Mouse (Mus musculus) layer of hippocampus, postnatal 14 days (tissue): ENCODE measurements around the gene Stk4. TPM values are rescaled to one million over a fixed set of nuclear protein-coding genes. Genes with fewer than 3 reads are reported as not detected.

Experiments
- DNase-seq, 2 experiments: peaks; one replicate each; pipeline ENCODE4 v3.0.0; 2021 to 2022; ENCODE audit warnings: low spot score in 2 of 2, mixed read lengths in 1 of 2
- total RNA-seq, 2 experiments: library from RNA; stranded (reverse); gene quantifications; 2 replicates each; pipeline ENCODE4 v1.2.3; 2021

Stk4 gene
- total RNA-seq, 2 experiments from 2014 or later: 41.5 to 43.0 TPM

GRCm38 (mm10) chr2:164126533-164126955, 56.4 kb downstream of the Stk4 start:
- peak; percentile 55 to 83 for DNase-seq

GRCm38 (mm10) chr2:164127297-164127696, 57.2 kb downstream of the Stk4 start:
- no peak for DNase-seq

- DNase-seq: no peak
These were observed 58.7 kb downstream of the Stk4 start for GRCm38 (mm10) chr2:164128576-164129411.

GRCm38 (mm10) chr2:164131586-164131985, 61.5 kb downstream of the Stk4 start:
- DNase-seq: no peak

DNA sequence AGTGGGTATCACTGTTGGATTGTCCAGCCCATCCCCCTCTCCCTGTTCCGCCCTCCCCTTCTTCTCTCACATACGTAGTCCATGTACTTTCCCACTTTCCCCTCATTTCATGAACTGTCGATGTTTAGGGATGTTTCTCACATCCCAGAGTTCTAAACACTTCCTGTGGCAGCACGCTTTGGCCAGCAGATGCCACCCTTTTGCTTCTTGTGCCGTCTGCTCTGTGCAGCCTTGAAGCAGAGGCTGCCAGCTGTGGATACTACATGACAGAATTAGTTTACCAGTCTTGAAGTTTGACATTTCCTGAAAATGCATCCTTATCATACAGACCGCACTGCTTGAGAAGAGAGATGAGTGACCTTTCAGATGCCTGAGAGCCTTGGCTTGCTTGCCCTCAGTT, 64.4 kb downstream of the Stk4 start:
- peak in 1 of 2 experiments; percentile 40 for DNase-seq

GRCm38 (mm10) chr2:164135367-164135766, 65.2 kb downstream of the Stk4 start:
- no peak for DNase-seq

GRCm38 (mm10) chr2:164136393-164136792, 66.3 kb downstream of the Stk4 start:
- no peak for DNase-seq

GRCm38 (mm10) chr2:164137754-164138153, 67.6 kb downstream of the Stk4 start:
- peak in 1 of 2 experiments; percentile 27 for DNase-seq

GRCm38 (mm10) chr2:164142021-164142420, 71.9 kb downstream of the Stk4 start:
- peak; percentile 23 to 50 for DNase-seq

- DNase-seq: no peak
These were observed 73.9 kb downstream of the Stk4 start for GRCm38 (mm10) chr2:164144025-164144424.

GRCm38 (mm10) chr2:164144541-164144940, 74.4 kb downstream of the Stk4 start:
- DNase-seq: no peak

GRCm38 (mm10) chr2:164146556-164146955, 76.4 kb downstream of the Stk4 start:
- no peak for DNase-seq

DNA sequence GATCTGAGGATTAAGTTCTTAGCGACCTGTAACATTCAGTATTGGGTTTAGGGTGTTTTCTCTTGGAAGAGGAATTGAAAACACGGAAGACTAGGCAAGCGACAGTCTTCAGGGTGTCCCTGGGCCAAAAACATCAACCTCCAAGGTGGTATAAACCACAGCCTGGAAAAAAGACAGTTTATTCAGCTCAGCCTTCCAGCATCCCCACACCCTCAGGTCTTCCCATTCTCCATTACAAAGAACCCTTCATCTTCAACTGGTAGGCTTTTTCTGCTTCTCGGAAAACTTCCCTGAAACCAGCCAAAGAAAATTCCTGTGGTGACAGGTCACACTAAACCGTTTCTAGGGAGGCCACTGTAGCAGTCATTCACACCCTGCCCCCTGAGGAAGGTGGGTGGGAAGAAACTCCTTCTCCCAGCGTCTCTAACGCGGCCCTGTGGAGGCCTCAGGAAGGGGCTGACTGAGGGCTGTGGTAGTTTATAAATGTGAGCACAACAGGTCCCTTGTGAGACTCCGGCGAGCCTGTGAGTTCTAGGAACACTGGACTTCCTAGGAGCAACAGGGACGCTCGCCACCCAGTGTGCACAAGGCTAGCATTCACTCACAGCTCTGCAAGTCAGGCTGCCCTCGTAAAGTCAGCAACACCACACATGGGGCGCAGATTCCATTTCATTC, 80.1 kb downstream of the Stk4 start:
- no peak for DNase-seq

- no peak for DNase-seq
These were observed 82.2 kb downstream of the Stk4 start for GRCm38 (mm10) chr2:164152341-164152740.

DNA sequence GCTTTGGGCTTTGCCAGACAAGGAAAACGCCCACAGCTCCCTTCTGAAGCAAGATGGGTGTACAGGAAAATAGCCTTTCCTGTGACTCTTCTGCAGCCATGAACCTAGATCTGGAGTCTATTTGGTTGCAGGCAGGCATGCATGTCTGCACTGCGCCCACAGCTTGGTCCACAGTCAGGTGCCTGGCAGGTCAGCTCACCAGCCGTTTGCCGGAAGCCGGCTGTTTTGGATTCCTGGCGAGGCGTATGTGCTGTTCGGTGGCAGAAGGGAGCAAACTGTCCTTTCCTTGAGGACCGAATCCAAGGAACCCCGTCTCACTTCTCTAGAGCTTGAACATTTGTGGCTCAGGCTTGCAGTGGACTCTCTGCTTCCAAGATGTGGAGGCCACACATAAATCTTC, 83.9 kb downstream of the Stk4 start:
- DNase-seq: no peak

DNA sequence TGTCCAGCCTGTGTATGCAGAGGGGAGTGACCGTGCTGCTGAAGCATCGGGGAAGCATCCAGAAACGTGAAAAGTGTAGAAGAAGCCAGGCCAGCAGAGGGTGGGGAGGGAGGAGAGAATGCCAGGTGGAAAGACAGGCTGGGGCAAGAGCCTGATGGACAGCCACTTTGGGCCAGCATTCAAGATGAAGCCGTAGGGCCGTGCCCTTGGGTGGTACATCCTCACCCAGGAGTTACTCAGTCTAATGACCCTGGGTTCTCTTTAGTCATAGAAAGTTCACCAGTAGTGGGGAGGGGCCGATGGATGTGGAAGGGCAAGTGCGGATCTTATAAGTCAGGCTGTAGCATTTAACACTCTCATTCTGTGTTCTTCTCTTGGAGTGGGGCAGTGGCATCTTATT, 86.0 kb downstream of the Stk4 start:
- no peak for DNase-seq

GRCm38 (mm10) chr2:164158838-164159237, 88.7 kb downstream of the Stk4 start:
- peak in 1 of 2 experiments; percentile 30 for DNase-seq

DNA sequence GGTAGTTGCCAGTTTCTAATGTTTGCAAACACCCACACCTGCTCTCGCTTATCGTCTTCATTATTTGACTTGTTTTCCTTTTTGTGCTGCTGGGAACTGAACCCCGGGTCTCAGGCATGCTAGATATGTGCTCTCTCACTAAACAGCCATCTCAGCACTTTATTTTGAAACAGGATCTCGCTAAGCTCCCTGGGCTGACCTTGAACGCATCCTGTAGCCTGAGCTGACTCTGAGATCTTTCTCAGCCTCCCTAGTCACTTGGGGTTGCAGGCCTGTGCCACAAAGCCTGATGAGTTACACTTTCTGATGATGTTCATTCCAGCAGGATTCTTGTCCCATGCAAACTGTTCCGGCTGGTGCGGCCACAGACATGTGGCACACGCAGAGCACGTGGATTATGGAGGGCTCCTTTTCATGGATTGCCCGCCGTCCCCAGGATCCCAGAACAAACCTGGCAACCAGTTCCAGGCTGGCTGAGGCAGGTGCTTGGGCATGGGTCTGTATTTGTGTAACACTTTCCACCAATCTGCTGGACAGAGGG, 91.5 kb downstream of the Stk4 start:
- DNase-seq: no peak

DNA sequence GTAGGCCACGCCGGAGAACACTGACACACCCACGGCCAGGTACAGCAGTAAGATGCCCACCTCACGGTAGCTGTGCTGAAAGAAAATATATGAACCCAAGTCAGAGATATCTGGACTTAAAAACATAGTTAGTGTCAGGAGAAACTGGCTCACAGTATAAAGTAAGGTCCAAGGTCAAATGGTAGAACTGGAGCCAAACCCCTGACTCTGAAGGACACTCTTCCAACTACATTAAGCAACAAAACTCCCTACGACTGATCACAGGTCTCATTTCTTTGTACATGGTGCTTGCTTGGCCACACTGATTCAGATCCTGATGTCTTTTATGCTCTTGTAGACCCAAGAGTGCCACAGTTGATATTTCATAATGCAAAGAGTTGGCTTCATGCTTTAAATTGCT, 94.8 kb downstream of the Stk4 start:
- no peak for DNase-seq

DNA sequence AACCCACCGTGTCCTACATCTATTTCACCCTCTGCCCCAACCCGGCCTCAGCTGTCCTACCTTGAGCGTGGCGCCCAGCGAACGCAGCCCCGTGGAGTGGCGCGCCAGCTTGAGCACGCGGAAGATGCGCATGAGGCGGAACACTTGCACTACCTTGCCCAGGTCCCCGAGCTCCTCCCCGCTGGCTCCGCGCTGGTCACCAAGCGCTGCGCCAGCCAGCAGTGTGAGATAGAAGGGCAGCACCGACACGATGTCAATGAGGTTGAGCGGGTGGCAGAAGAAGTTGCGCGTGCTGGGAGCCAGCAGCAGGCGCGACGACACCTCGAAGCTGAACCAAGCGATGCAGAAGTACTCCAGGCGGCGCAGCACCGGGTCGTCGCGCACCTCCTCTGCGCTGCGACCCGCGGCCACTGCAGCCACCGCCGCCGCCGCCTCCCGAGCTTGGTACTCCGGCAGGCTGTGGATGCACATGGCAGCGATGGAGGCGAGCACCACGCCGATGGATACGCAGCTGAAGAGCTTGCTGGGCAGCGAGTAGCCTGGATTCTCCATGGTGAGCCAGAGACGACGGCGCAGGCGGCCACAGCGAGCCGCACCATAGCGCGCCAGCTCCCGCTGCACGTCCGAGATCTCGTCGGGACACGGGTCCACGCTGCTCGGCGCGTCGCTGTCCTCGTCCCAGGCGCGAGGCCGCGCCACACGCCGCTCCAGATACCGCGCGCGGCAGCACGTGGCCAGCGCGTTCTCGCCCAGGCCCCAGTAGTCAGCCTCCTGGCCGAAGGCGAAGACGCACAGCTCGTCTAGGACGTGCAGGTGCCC, 97.8 kb downstream of the Stk4 start:
- no peak for DNase-seq

GRCm38 (mm10) chr2:164168571-164168946, 98.4 kb downstream of the Stk4 start:
- peak; percentile 13 to 37 for DNase-seq
